ENCODE assay signal across 17 mouse cellular contexts in genomic region chr4:62406133-62406532, GRCm38 (mm10). TPM values are rescaled to one million over a fixed set of nuclear protein-coding genes. Genes with fewer than 3 reads are reported as not detected.
DNase-seq lines count a peak whose midpoint lies in the region; ATAC-seq and TF ChIP-seq lines count a peak whose summit lies in the region.
"Had no signal": no experiment of that assay in that cellular context is flagged by ENCODE, and none has a peak within 500 bp of the region (broad histone marks: within the 10 kb centered on the region; RNA-seq: fewer than 3 reads in every experiment).

No protein-coding gene starts in this region.

- H3K4me1 ChIP-seq in forebrain, embryonic 13.5 days = peaks cover 39% of the 10 kb centered on the region
- H3K4me1 ChIP-seq in forebrain, embryonic 16.5 days (replicated peaks; ENCODE audit: control insufficient read depth, insufficient read depth, low read length) = peaks cover 28% of the 10 kb centered on the region
- H3K4me1 ChIP-seq in liver, embryonic 11.5 days (replicated peaks; ENCODE audit: control insufficient read depth, insufficient read depth, low read length) = peaks cover 17% of the 10 kb centered on the region
- H3K4me1 ChIP-seq in ES-E14 (ENCODE audit: control insufficient read depth in 2 of 2, insufficient read depth in 2 of 2, low read length in 2 of 2, poor library complexity in 1 of 2) = peaks cover 5 to 10% of the 10 kb centered on the region in 2 experiments; a peak in 3 of 4 replicates
- peaks cover 29% of the 10 kb centered on the region for H3K4me1 ChIP-seq in limb, embryonic 13.5 days

- no peak overlapping the region for H3K27ac ChIP-seq in forebrain, embryonic 13.5 days
- no peak overlapping the region for H3K27ac ChIP-seq in forebrain, embryonic 16.5 days (ENCODE audit: low read length)
- no peak overlapping the region for H3K27ac ChIP-seq in liver, embryonic 11.5 days (ENCODE audit: low read depth, low read length)
- peak overlapping the region; percentile 59 for H3K27ac ChIP-seq in ES-E14 (ENCODE audit: insufficient read depth, low read depth, low read length, poor library complexity, severe bottlenecking)
- no peak overlapping the region for H3K27ac ChIP-seq in limb, embryonic 13.5 days
- H3K27ac ChIP-seq: limb, embryonic 15.5 days; lung, embryonic 15.5 days had no signal

- H3K4me3 ChIP-seq in forebrain, embryonic 13.5 days = no peak overlapping the region
- no peak overlapping the region for H3K4me3 ChIP-seq in forebrain, embryonic 16.5 days (replicated peaks; ENCODE audit: low read length)
- H3K4me3 ChIP-seq in liver, embryonic 11.5 days (ENCODE audit: low read depth, low read length) = no peak overlapping the region
- no peak overlapping the region for H3K4me3 ChIP-seq in ES-E14 (ENCODE audit: insufficient read depth in 1 of 2, low read depth in 1 of 2, low read length in 2 of 2, poor library complexity in 1 of 2, severe bottlenecking in 1 of 2)
- H3K4me3 ChIP-seq in limb, embryonic 13.5 days = peak overlapping the region; percentile 0; the same call in 1 of the 2 replicates
- H3K4me3 ChIP-seq: limb, embryonic 15.5 days; lung, embryonic 15.5 days had no signal

- no peaks in the 10 kb centered on the region for H3K27me3 ChIP-seq in forebrain, embryonic 13.5 days
- H3K27me3 ChIP-seq in forebrain, embryonic 16.5 days (replicated peaks; ENCODE audit: control insufficient read depth, insufficient read depth, low read length) = no peaks in the 10 kb centered on the region
- H3K27me3 ChIP-seq in liver, embryonic 11.5 days (replicated peaks; ENCODE audit: control insufficient read depth, insufficient read depth, low read length) = no peaks in the 10 kb centered on the region
- no peaks in the 10 kb centered on the region for H3K27me3 ChIP-seq in limb, embryonic 13.5 days
- H3K27me3 ChIP-seq: limb, embryonic 15.5 days; lung, embryonic 15.5 days had no signal

- peaks cover 30% of the 10 kb centered on the region for H3K36me3 ChIP-seq in forebrain, embryonic 13.5 days (ENCODE audit: poor library complexity, severe bottlenecking)
- peaks cover 3% of the 10 kb centered on the region; the same call in 1 of the 2 replicates for H3K36me3 ChIP-seq in forebrain, embryonic 16.5 days (ENCODE audit: control insufficient read depth, insufficient read depth)
- peaks cover 15% of the 10 kb centered on the region; the same call in 1 of the 2 replicates for H3K36me3 ChIP-seq in liver, embryonic 11.5 days (ENCODE audit: control insufficient read depth, insufficient read depth, low read length)
- H3K36me3 ChIP-seq in ES-E14 (ENCODE audit: control insufficient read depth, insufficient read depth, low read length, poor library complexity, severe bottlenecking) = peaks cover 12% of the 10 kb centered on the region
- H3K36me3 ChIP-seq in limb, embryonic 13.5 days = peaks cover 40% of the 10 kb centered on the region

- H3K9me3 ChIP-seq in forebrain, embryonic 13.5 days (replicated peaks) = no peaks in the 10 kb centered on the region
- no peaks in the 10 kb centered on the region for H3K9me3 ChIP-seq in forebrain, embryonic 16.5 days (ENCODE audit: control insufficient read depth, low read length)
- no peaks in the 10 kb centered on the region for H3K9me3 ChIP-seq in liver, embryonic 11.5 days (ENCODE audit: control insufficient read depth, low read length)
- no peaks in the 10 kb centered on the region for H3K9me3 ChIP-seq in ES-E14 (ENCODE audit: control insufficient read depth, insufficient read depth, low read depth, low read length)
- H3K9me3 ChIP-seq in limb, embryonic 13.5 days = no peaks in the 10 kb centered on the region
- H3K9me3 ChIP-seq: limb, embryonic 15.5 days; lung, embryonic 15.5 days had no signal

- DNase-seq in liver, embryonic 11.5 days (ENCODE audit: low spot score) = no peak
- DNase-seq in liver (no peak), ES-E14 (ENCODE audit: low read depth, low spot score) (no peak)
- DNase-seq in B cell, adult 2 months = no peak
- DNase-seq: cerebellum, adult 9-10 months; embryo, embryonic 11 days; gastrocnemius, postnatal 14 days; heart, postnatal 36 days; kidney, adult 8-10 months; kidney, postnatal 36 days; layer of hippocampus, adult 9-11 months had no signal

- H3K9ac ChIP-seq in forebrain, embryonic 13.5 days = no peak overlapping the region
- no peak overlapping the region for H3K9ac ChIP-seq in forebrain, embryonic 16.5 days (replicated peaks; ENCODE audit: low read depth, low read length)
- H3K9ac ChIP-seq in liver, embryonic 11.5 days (ENCODE audit: low read depth, low read length) = 0 out of 2 replicates have a peak overlapping the region, but pooled peaks have one; percentile 20
- H3K9ac ChIP-seq in ES-E14 (ENCODE audit: insufficient read depth, low read depth, low read length, poor library complexity, severe bottlenecking) = peak overlapping the region; percentile 73
- H3K9ac ChIP-seq in limb, embryonic 13.5 days = no peak overlapping the region
- H3K9ac ChIP-seq: limb, embryonic 15.5 days; lung, embryonic 15.5 days had no signal

- H3K4me2 ChIP-seq in forebrain, embryonic 13.5 days = peak overlapping the region; percentile 24; the same call in 1 of the 2 replicates
- H3K4me2 ChIP-seq in forebrain, embryonic 16.5 days (ENCODE audit: low read length) = no peak overlapping the region
- H3K4me2 ChIP-seq in liver, embryonic 11.5 days = no peak overlapping the region
- peak overlapping the region; percentile 14; the same call in 1 of the 2 replicates for H3K4me2 ChIP-seq in limb, embryonic 13.5 days (replicated peaks)
- H3K4me2 ChIP-seq: limb, embryonic 15.5 days had no signal

- no peak for ATAC-seq in forebrain, embryonic 13.5 days
- no peak for ATAC-seq in forebrain, embryonic 16.5 days
- ATAC-seq in liver, embryonic 11.5 days (replicated peaks; ENCODE audit: low FRiP score) = no peak
- no peak for ATAC-seq in limb, embryonic 13.5 days (ENCODE audit: low FRiP score, low read depth)

- WGBS in forebrain, embryonic 13.5 days = 83% methylated on average over 4 of the region's 4 CpGs
- 83% methylated on average over 4 of the region's 4 CpGs for WGBS in forebrain, embryonic 16.5 days
- WGBS in liver, embryonic 11.5 days = 85% methylated on average over 4 of the region's 4 CpGs
- WGBS in limb, embryonic 13.5 days = 84% methylated on average over 4 of the region's 4 CpGs

- in situ Hi-C loops in ES-E14 (cut with MboI; ENCODE audit: low sequenced_read_pairs in 2 of 2, unreplicated experiment in 2 of 2) = no loop called here

TF ChIP-seq in ES-E14, 5 proteins besides CTCF, POLR2A, EP300 and RAD21:
- TF ChIP-seq CHD2 (IDR thresholded peaks at IDR 0.05; ENCODE audit: low read depth, low read length) = no peak
TF ChIP-seq in ES-E14: peak in this region for 0.

RNA-seq across cellular contexts. Expression of gene Cdc26, which starts 2.3 kb away (rescaled TPM):
- 144 and 153 TPM in 2 replicates for polyA plus RNA-seq in forebrain, embryonic 13.5 days (2015; fragmentation: Nextera tagmentation; extraction: Ambion mirVana)
- 99.8 and 104 TPM in 2 replicates for polyA plus RNA-seq in forebrain, embryonic 16.5 days (2015; fragmentation: Nextera tagmentation; extraction: Ambion mirVana)
- polyA plus RNA-seq in liver, embryonic 11.5 days (2014; fragmentation: Nextera tagmentation; extraction: Ambion mirVana) = 155 and 156 TPM in 2 replicates
- 39.0 and 69.1 TPM in 2 replicates for total RNA-seq in ES-E14 (2012; rRNA removed)
- polyA plus RNA-seq in limb, embryonic 13.5 days (2015; fragmentation: Nextera tagmentation; extraction: Ambion mirVana) = 202 TPM in 2 replicates

RNA-seq across cellular contexts. Expression of gene Prpf4, which starts 2.5 kb away (rescaled TPM):
- 21.3 and 24.0 TPM in 2 replicates for polyA plus RNA-seq in forebrain, embryonic 13.5 days (2015; fragmentation: Nextera tagmentation; extraction: Ambion mirVana)
- polyA plus RNA-seq in forebrain, embryonic 16.5 days (2015; fragmentation: Nextera tagmentation; extraction: Ambion mirVana) = 17.0 and 18.7 TPM in 2 replicates
- 30.7 and 30.8 TPM in 2 replicates for polyA plus RNA-seq in liver, embryonic 11.5 days (2014; fragmentation: Nextera tagmentation; extraction: Ambion mirVana)
- 27.6 and 32.6 TPM in 2 replicates for total RNA-seq in ES-E14 (2012; rRNA removed)
- 27.0 and 27.9 TPM in 2 replicates for polyA plus RNA-seq in limb, embryonic 13.5 days (2015; fragmentation: Nextera tagmentation; extraction: Ambion mirVana)

RNA-seq across cellular contexts. Expression of gene Rnf183, which starts 28.9 kb away (rescaled TPM):
- not detected in 2 replicates for polyA plus RNA-seq in forebrain, embryonic 13.5 days (2015; fragmentation: Nextera tagmentation; extraction: Ambion mirVana)
- not detected in 2 replicates for polyA plus RNA-seq in forebrain, embryonic 16.5 days (2015; fragmentation: Nextera tagmentation; extraction: Ambion mirVana)
- polyA plus RNA-seq in liver, embryonic 11.5 days (2014; fragmentation: Nextera tagmentation; extraction: Ambion mirVana) = not detected in 2 replicates
- 0.89 TPM in 1 of 2 replicates, not detected in the other for total RNA-seq in ES-E14 (2012; rRNA removed)
- polyA plus RNA-seq in limb, embryonic 13.5 days (2015; fragmentation: Nextera tagmentation; extraction: Ambion mirVana) = not detected in 2 replicates
- total RNA-seq: gastrocnemius, postnatal 14 days; heart, postnatal 36 days; left cerebral cortex, adult 8-10 months had no signal
- polyA plus RNA-seq: limb, embryonic 15.5 days had no signal

RNA-seq across cellular contexts. Expression of gene Slc31a1, which starts 45.6 kb away (rescaled TPM):
- 38.2 and 43.1 TPM in 2 replicates for polyA plus RNA-seq in forebrain, embryonic 13.5 days (2015; fragmentation: Nextera tagmentation; extraction: Ambion mirVana)
- 39.6 and 43.2 TPM in 2 replicates for polyA plus RNA-seq in forebrain, embryonic 16.5 days (2015; fragmentation: Nextera tagmentation; extraction: Ambion mirVana)
- polyA plus RNA-seq in liver, embryonic 11.5 days (2014; fragmentation: Nextera tagmentation; extraction: Ambion mirVana) = 48.6 and 56.8 TPM in 2 replicates
- 27.9 and 30.7 TPM in 2 replicates for total RNA-seq in ES-E14 (2012; rRNA removed)
- polyA plus RNA-seq in limb, embryonic 13.5 days (2015; fragmentation: Nextera tagmentation; extraction: Ambion mirVana) = 42.5 and 45.7 TPM in 2 replicates

RNA-seq across cellular contexts. Expression of gene Fkbp15, which starts 45.8 kb away (rescaled TPM):
- polyA plus RNA-seq in forebrain, embryonic 13.5 days (2015; fragmentation: Nextera tagmentation; extraction: Ambion mirVana) = 19.7 and 22.8 TPM in 2 replicates
- polyA plus RNA-seq in forebrain, embryonic 16.5 days (2015; fragmentation: Nextera tagmentation; extraction: Ambion mirVana) = 23.5 and 24.0 TPM in 2 replicates
- polyA plus RNA-seq in liver, embryonic 11.5 days (2014; fragmentation: Nextera tagmentation; extraction: Ambion mirVana) = 26.9 and 29.9 TPM in 2 replicates
- 20.3 and 20.7 TPM in 2 replicates for total RNA-seq in ES-E14 (2012; rRNA removed)
- 25.4 and 27.9 TPM in 2 replicates for polyA plus RNA-seq in limb, embryonic 13.5 days (2015; fragmentation: Nextera tagmentation; extraction: Ambion mirVana)

Comparison
In these comparisons a context has a peak if more than half of its experiments do, and no peak if none do; other contexts are left out.
1. H3K4me2 ChIP-seq: peak in forebrain, embryonic 13.5 days (single experiment) and limb, embryonic 13.5 days (single experiment); none in forebrain, embryonic 16.5 days (single experiment) and liver, embryonic 11.5 days (single experiment).
2. H3K9ac ChIP-seq: peak in liver, embryonic 11.5 days (single experiment) and ES-E14 (single experiment); none in forebrain, embryonic 13.5 days (single experiment), forebrain, embryonic 16.5 days (single experiment) and limb, embryonic 13.5 days (single experiment).